Mouse (Mus musculus): Measurements from ENCODE around the gene Vmn2r96. TPM values are rescaled to one million over a fixed set of nuclear protein-coding genes. Genes with fewer than 3 reads are reported as not detected.

Vmn2r96 gene
- not detected in 2 replicates for polyA plus RNA-seq (2015; fragmentation: Nextera tagmentation; extraction: Ambion mirVana)

DNA sequence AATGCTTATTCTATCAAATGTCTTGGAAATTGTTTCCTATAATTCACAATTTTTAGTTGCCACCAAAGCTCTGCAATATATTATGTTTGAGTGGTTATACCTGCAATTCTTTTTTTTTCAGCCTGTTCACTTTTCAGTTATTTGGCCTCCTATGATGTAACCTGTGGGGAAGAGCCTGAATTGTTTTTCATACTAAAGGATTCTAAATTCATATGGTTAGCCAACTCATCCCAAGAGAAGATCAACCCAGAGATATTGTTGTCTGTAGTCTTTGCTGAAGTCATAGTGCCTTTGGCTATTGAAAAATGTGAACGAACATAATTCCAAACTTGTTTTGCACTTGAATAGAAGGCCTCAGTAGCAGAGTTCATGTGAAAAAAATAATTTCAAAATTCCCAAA lies at the start of gene Vmn2r96:
TSS of gene Vmn2r96 (plus strand) at position 301 of the 400 bp plus-strand sequence.

Other genes with a start within 250 kb of the Vmn2r96 start
- not detected in 2 replicates for gene Vmn2r95, start 149.1 kb upstream of the Vmn2r96 start, polyA plus RNA-seq (2015; fragmentation: Nextera tagmentation; extraction: Ambion mirVana)